10 mouse cellular contexts compared by ENCODE assay signal in genomic region chr11:102225221-102225620, GRCm38 (mm10). TPM values are rescaled to one million over a fixed set of nuclear protein-coding genes. Genes with fewer than 3 reads are reported as not detected.
DNase-seq lines count a peak whose midpoint lies in the region; ATAC-seq and TF ChIP-seq lines count a peak whose summit lies in the region.
"Had no signal": no experiment of that assay in that cellular context is flagged by ENCODE, and none has a peak within 500 bp of the region (broad histone marks: within the 10 kb centered on the region; RNA-seq: fewer than 3 reads in every experiment).

No protein-coding gene starts in this region.

- 0 out of 2 replicates have a peak overlapping the region, but pooled peaks have one; percentile 24 for H3K27ac ChIP-seq in lung, embryonic 14.5 days (ENCODE audit: low read depth)
- H3K27ac ChIP-seq in limb, embryonic 12.5 days, result no peak overlapping the region
- no peak overlapping the region for H3K27ac ChIP-seq in olfactory bulb, adult 2 months (ENCODE audit: insufficient read depth, low read depth, low read length)
- H3K27ac ChIP-seq: macrophage had no signal

- no peaks in the 10 kb centered on the region for H3K36me3 ChIP-seq in lung, embryonic 14.5 days (ENCODE audit: insufficient read depth)
- peaks cover 27% of the 10 kb centered on the region; the same call in 1 of the 2 replicates for H3K36me3 ChIP-seq in limb, embryonic 12.5 days

- no peaks in the 10 kb centered on the region for H3K9me3 ChIP-seq in lung, embryonic 14.5 days (ENCODE audit: low read depth, low read length)
- H3K9me3 ChIP-seq in limb, embryonic 12.5 days, result no peaks in the 10 kb centered on the region

- no peak overlapping the region for H3K4me3 ChIP-seq in lung, embryonic 14.5 days (ENCODE audit: low read depth, low read length)
- no peak overlapping the region for H3K4me3 ChIP-seq in lung, adult 2 months (replicated peaks; ENCODE audit: extremely low read depth, low read depth, low read length)
- no peak overlapping the region for H3K4me3 ChIP-seq in limb, embryonic 12.5 days (replicated peaks)
- H3K4me3 ChIP-seq in olfactory bulb, adult 2 months (ENCODE audit: insufficient read depth, low read depth, low read length), result peak overlapping the region; percentile 24; the same call in 1 of the 2 replicates

- peaks cover 18% of the 10 kb centered on the region for H3K4me1 ChIP-seq in lung, embryonic 14.5 days (ENCODE audit: insufficient read depth)
- H3K4me1 ChIP-seq in lung, adult 2 months (ENCODE audit: control insufficient read depth, insufficient read depth, low read length), result peaks cover 44% of the 10 kb centered on the region
- peaks cover 66% of the 10 kb centered on the region for H3K4me1 ChIP-seq in limb, embryonic 12.5 days (replicated peaks)
- peaks cover 68% of the 10 kb centered on the region for H3K4me1 ChIP-seq in olfactory bulb, adult 2 months (ENCODE audit: control insufficient read depth, insufficient read depth, low read length)

- H3K4me2 ChIP-seq in lung, embryonic 14.5 days, result peak overlapping the region; percentile 59
- peak overlapping the region; percentile 49; the same call in 1 of the 2 replicates for H3K4me2 ChIP-seq in limb, embryonic 12.5 days

- no peak for TF ChIP-seq POLR2A in lung, adult 2 months (IDR thresholded peaks at IDR 0.05; ENCODE audit: borderline replicate concordance, extremely low read depth, low read depth, low read length)
- no peak for TF ChIP-seq POLR2A in olfactory bulb, adult 2 months (IDR thresholded peaks at IDR 0.05; ENCODE audit: insufficient read depth, low read depth, low read length)

- ATAC-seq in lung, embryonic 14.5 days (ENCODE audit: insufficient read depth), result no peak
- ATAC-seq in limb, embryonic 12.5 days (ENCODE audit: insufficient number of reproducible peaks, insufficient read depth, low FRiP score, low TSS enrichment, low read depth), result no peak
- ATAC-seq: inflammation-experienced regulatory T-cells, adult 6 months had no signal

- 54% methylated on average over 5 of the region's 5 CpGs for WGBS in lung, embryonic 14.5 days
- 31% methylated on average over 5 of the region's 5 CpGs for WGBS in lung, adult 2 months
- 71% methylated on average over 5 of the region's 5 CpGs for WGBS in limb, embryonic 12.5 days
- 22% methylated on average over 5 of the region's 5 CpGs for WGBS in olfactory bulb, adult 2 months

- no peaks in the 10 kb centered on the region for H3K27me3 ChIP-seq in lung, embryonic 14.5 days (ENCODE audit: insufficient read depth, low read length)
- peaks cover 30% of the 10 kb centered on the region for H3K27me3 ChIP-seq in limb, embryonic 12.5 days

- 0 out of 2 replicates have a peak overlapping the region, but pooled peaks have one; percentile 32 for H3K9ac ChIP-seq in lung, embryonic 14.5 days
- H3K9ac ChIP-seq in limb, embryonic 12.5 days (replicated peaks), result no peak overlapping the region

- TF ChIP-seq CTCF in lung, embryonic 14.5 days (IDR thresholded peaks at IDR 0.05; ENCODE audit: low read depth), result no peak
- no peak for TF ChIP-seq CTCF in lung, adult 2 months (IDR thresholded peaks at IDR 0.05; ENCODE audit: insufficient read depth, low read length)
- no peak for TF ChIP-seq CTCF in olfactory bulb, adult 2 months (IDR thresholded peaks at IDR 0.05; ENCODE audit: insufficient read depth, low read depth, low read length)

- DNase-seq in adrenal gland, postnatal 14 days, result peak; percentile 40
- no peak for DNase-seq in adrenal gland, postnatal 10 days
- no peak for DNase-seq in lung, embryonic 14.5 days
- DNase-seq in lung, adult 2 months, result no peak
- DNase-seq in layer of hippocampus, postnatal 14 days (ENCODE audit: low spot score in 2 of 2), result no peak
- DNase-seq in frontal cortex, adult 2 months (ENCODE audit: extremely low spot score in 1 of 2, low spot score in 1 of 2), result no peak

RNA-seq across cellular contexts. Expression of gene Hdac5, which starts 4.7 kb away (rescaled TPM):
- 81.1 and 83.7 TPM in 2 replicates for total RNA-seq in adrenal gland, postnatal 14 days (2021)
- total RNA-seq in adrenal gland, postnatal 10 days (2021), result 100 to 1,000 TPM in 1 of 2 experiments, 10 to 100 TPM in 1; 84.4 to 113 TPM
- polyA plus RNA-seq in lung, embryonic 14.5 days (2014; fragmentation: Nextera tagmentation; extraction: Ambion mirVana), result 41.1 and 42.7 TPM in 2 replicates
- 140 and 160 TPM in 2 replicates for polyA plus RNA-seq in lung, adult 2 months (2012; rRNA removed)
- 58.1 and 64.3 TPM in 2 replicates for polyA plus RNA-seq in limb, embryonic 12.5 days (2016; fragmentation: Nextera tagmentation; extraction: Ambion mirVana)
- 223 TPM in 1 of 2 replicates, not detected in the other for polyA plus RNA-seq in olfactory bulb, adult 2 months (2012; ENCODE audit: insufficient read depth, insufficient read length, low replicate concordance, missing spikeins)
- total RNA-seq in layer of hippocampus, postnatal 14 days (2021), result 100 to 1,000 TPM; 171 to 197 TPM
- polyA plus RNA-seq in frontal cortex, adult 2 months (2012; rRNA removed), result 256 and 323 TPM in 2 replicates

RNA-seq across cellular contexts. Expression of gene BC030867, which starts 23.5 kb away (rescaled TPM):
- 1.7 and 2.3 TPM in 2 replicates for total RNA-seq in adrenal gland, postnatal 14 days (2021)
- total RNA-seq in adrenal gland, postnatal 10 days (2021), result 1 to 10 TPM; 1.9 to 4.5 TPM
- polyA plus RNA-seq in lung, embryonic 14.5 days (2014; fragmentation: Nextera tagmentation; extraction: Ambion mirVana), result 21.4 and 22.2 TPM in 2 replicates
- polyA plus RNA-seq in lung, adult 2 months (2012; rRNA removed), result 0.65 and 0.68 TPM in 2 replicates
- 21.7 and 23.5 TPM in 2 replicates for polyA plus RNA-seq in limb, embryonic 12.5 days (2016; fragmentation: Nextera tagmentation; extraction: Ambion mirVana)
- polyA plus RNA-seq in olfactory bulb, adult 2 months (2012; ENCODE audit: insufficient read depth, insufficient read length, low replicate concordance, missing spikeins), result not detected in 2 replicates
- under 1 TPM; 0.76 to 0.79 TPM for total RNA-seq in layer of hippocampus, postnatal 14 days (2021)
- 1.2 and 1.9 TPM in 2 replicates for polyA plus RNA-seq in frontal cortex, adult 2 months (2012; rRNA removed)

RNA-seq across cellular contexts. Expression of gene G6pc3, which starts 35.8 kb away (rescaled TPM):
- total RNA-seq in adrenal gland, postnatal 14 days (2021), result 82.8 and 83.7 TPM in 2 replicates
- 10 to 100 TPM; 72.3 to 74.7 TPM for total RNA-seq in adrenal gland, postnatal 10 days (2021)
- polyA plus RNA-seq in lung, embryonic 14.5 days (2014; fragmentation: Nextera tagmentation; extraction: Ambion mirVana), result 31.0 and 34.5 TPM in 2 replicates
- polyA plus RNA-seq in lung, adult 2 months (2012; rRNA removed), result 74.4 and 82.5 TPM in 2 replicates
- 36.6 and 36.8 TPM in 2 replicates for polyA plus RNA-seq in limb, embryonic 12.5 days (2016; fragmentation: Nextera tagmentation; extraction: Ambion mirVana)
- polyA plus RNA-seq in olfactory bulb, adult 2 months (2012; ENCODE audit: insufficient read depth, insufficient read length, low replicate concordance, missing spikeins), result not detected in 2 replicates
- 10 to 100 TPM; 49.2 to 49.5 TPM for total RNA-seq in layer of hippocampus, postnatal 14 days (2021)
- 87.5 and 91.4 TPM in 2 replicates for polyA plus RNA-seq in frontal cortex, adult 2 months (2012; rRNA removed)

RNA-seq across cellular contexts. Expression of gene Lsm12, which starts 40.1 kb away (rescaled TPM):
- 78.7 and 81.0 TPM in 2 replicates for total RNA-seq in adrenal gland, postnatal 14 days (2021)
- 10 to 100 TPM; 77.5 to 80.8 TPM for total RNA-seq in adrenal gland, postnatal 10 days (2021)
- 93.2 and 109 TPM in 2 replicates for polyA plus RNA-seq in lung, embryonic 14.5 days (2014; fragmentation: Nextera tagmentation; extraction: Ambion mirVana)
- 20.8 and 30.6 TPM in 2 replicates for polyA plus RNA-seq in lung, adult 2 months (2012; rRNA removed)
- 103 TPM in 2 replicates for polyA plus RNA-seq in limb, embryonic 12.5 days (2016; fragmentation: Nextera tagmentation; extraction: Ambion mirVana)
- polyA plus RNA-seq in olfactory bulb, adult 2 months (2012; ENCODE audit: insufficient read depth, insufficient read length, low replicate concordance, missing spikeins), result not detected in 2 replicates
- 10 to 100 TPM; 65.9 to 72.8 TPM for total RNA-seq in layer of hippocampus, postnatal 14 days (2021)
- 32.9 and 35.5 TPM in 2 replicates for polyA plus RNA-seq in frontal cortex, adult 2 months (2012; rRNA removed)

RNA-seq across cellular contexts. Expression of gene Asb16, which starts 43.3 kb away (rescaled TPM):
- total RNA-seq in adrenal gland, postnatal 14 days (2021), result 0.11 and 0.19 TPM in 2 replicates
- 1 to 10 TPM; 1.1 to 2.6 TPM for total RNA-seq in adrenal gland, postnatal 10 days (2021)
- 0.08 TPM in 1 of 2 replicates, not detected in the other for polyA plus RNA-seq in lung, embryonic 14.5 days (2014; fragmentation: Nextera tagmentation; extraction: Ambion mirVana)
- 0.15 and 1.8 TPM in 2 replicates for polyA plus RNA-seq in lung, adult 2 months (2012; rRNA removed)
- 0.16 and 0.19 TPM in 2 replicates for polyA plus RNA-seq in limb, embryonic 12.5 days (2016; fragmentation: Nextera tagmentation; extraction: Ambion mirVana)
- not detected in 2 replicates for polyA plus RNA-seq in olfactory bulb, adult 2 months (2012; ENCODE audit: insufficient read depth, insufficient read length, low replicate concordance, missing spikeins)
- under 1 TPM; 0.86 to 0.88 TPM for total RNA-seq in layer of hippocampus, postnatal 14 days (2021)
- polyA plus RNA-seq in frontal cortex, adult 2 months (2012; rRNA removed), result 2.3 and 2.7 TPM in 2 replicates
- polyA plus RNA-seq: inflammation-experienced regulatory T-cells, adult 6 months; macrophage had no signal

Comparison
In these comparisons a context has a peak if more than half of its experiments do, and no peak if none do; other contexts are left out.
1. RNA of gene G6pc3, which starts 35.8 kb away (polyA plus RNA-seq): 87.5 to 91.4 TPM in frontal cortex, adult 2 months, 74.4 to 82.5 TPM in lung, adult 2 months, 36.6 to 36.8 TPM in limb, embryonic 12.5 days and 31.0 to 34.5 TPM in lung, embryonic 14.5 days; not detected in olfactory bulb, adult 2 months; every median in the first group is over 10 times any median in the second.